Mouse (Mus musculus) liver, embryonic 14.5 days (tissue): Measurements from ENCODE around the gene Plvap. TPM values are rescaled to one million over a fixed set of nuclear protein-coding genes. Genes with fewer than 3 reads are reported as not detected.

ENCODE experiments used
- ATAC-seq: fragments of 200-750 bp; cut with Nextera tagmentation; 2 replicates; pipeline ENCODE4 v1.8.0; 2017; ENCODE audit warnings: moderate number of reproducible peaks, mild to moderate bottlenecking, moderate library complexity; ENCODE audit not compliant: insufficient read depth
- DNase-seq, 3 experiments: peaks; one replicate each; pipeline ENCODE4 v3.0.0-alpha.2; 2012 to 2013; ENCODE audit warnings: low read depth in 3 of 3, low spot score in 3 of 3
- H3K27ac ChIP-seq: fragments of 300-500 bp; sonication (generic); 2 replicates; pipeline ENCODE4 v1.5.1; 2014; ENCODE audit warnings: moderate library complexity, mild to moderate bottlenecking, control low read depth, inconsistent platforms
- H3K27me3 ChIP-seq: fragments of 300-500 bp; sonication (generic); 2 replicates; pipeline ENCODE4 v1.6.1; 2014; ENCODE audit warnings: mild to moderate bottlenecking, low read length, moderate library complexity; ENCODE audit not compliant: control insufficient read depth, insufficient read depth
- H3K36me3 ChIP-seq: fragments of 300-500 bp; sonication (generic); replicated peaks from 2 replicates; pipeline ENCODE4 v1.6.1; 2014; ENCODE audit warnings: low read depth; ENCODE audit not compliant: control insufficient read depth, insufficient read depth
- H3K4me1 ChIP-seq, 2 experiments: fragments of 200-500 bp in 1 of 2; fragments of 300-500 bp in 1 of 2; sonication (generic) in 1 of 2; replicated peaks; 2 replicates each; pipeline ENCODE4 v1.6.1; 2012 to 2014; ENCODE audit warnings: antibody characterized with exemption in 1 of 2, inconsistent platforms in 1 of 2, low read length in 1 of 2; ENCODE audit not compliant: control insufficient read depth in 2 of 2, insufficient read depth in 2 of 2
- H3K4me2 ChIP-seq: fragments of 300-500 bp; sonication (generic); 2 replicates; pipeline ENCODE4 v1.6.1; 2014; ENCODE audit warnings: low read depth, mild to moderate bottlenecking, control low read depth, moderate library complexity
- H3K4me3 ChIP-seq, 2 experiments: fragments of 200-500 bp in 1 of 2; fragments of 300-500 bp in 1 of 2; sonication (generic) in 1 of 2; 2 replicates each; pipeline ENCODE4 v1.5.1; 2012 to 2014; ENCODE audit warnings: low read depth in 2 of 2, low read length in 2 of 2, mild to moderate bottlenecking in 2 of 2, control low read depth in 1 of 2, inconsistent platforms in 1 of 2, moderate library complexity in 1 of 2; ENCODE audit not compliant: insufficient read depth in 1 of 2
- H3K9ac ChIP-seq: fragments of 300-500 bp; sonication (generic); replicated peaks from 2 replicates; pipeline ENCODE4 v1.6.1; 2014; ENCODE audit warnings: mild to moderate bottlenecking, control low read depth, moderate library complexity
- H3K9me3 ChIP-seq: fragments of 300-500 bp; sonication (generic); 2 replicates; pipeline ENCODE4 v1.6.1; 2016; ENCODE audit warnings: low read length, mixed read lengths; ENCODE audit not compliant: control insufficient read depth
- CTCF ChIP-seq: IDR thresholded peaks from 2 replicates; pipeline ENCODE4 v1.5.1; 2016; ENCODE audit warnings: antibody characterized with exemption, low read depth, control low read depth
- EP300 ChIP-seq: IDR thresholded peaks from 2 replicates; pipeline ENCODE4 v1.6.1; 2016; ENCODE audit warnings: antibody characterized with exemption, low read depth
- WGBS: fragments of 180-500 bp; shearing (Covaris S2); extraction: QIAGEN DNeasy Blood & Tissue Kit; methylation state at CpG from one replicate; pipeline ENCODE4 v1.1.7; 2014; ENCODE audit not compliant: insufficient replicate concordance; 5-methylcytosine and 5-hydroxymethylcytosine counted together
- polyA plus RNA-seq, 2 experiments: library from polyadenylated mRNA; depleted of rRNA in 1 of 2; stranded (reverse) in 1 of 2; unstranded in 1 of 2; fragments of >200 nt; fragmentation: Nextera tagmentation in 1 of 2; extraction: Ambion mirVana in 1 of 2; gene quantifications; 2 replicates each; pipeline versions ENCODE4 v1.2.1 to v1.2.3; 2012 to 2014

Plvap gene
- polyA plus RNA-seq, 2 experiments, result 15.9 to 16.8 TPM

DNA sequence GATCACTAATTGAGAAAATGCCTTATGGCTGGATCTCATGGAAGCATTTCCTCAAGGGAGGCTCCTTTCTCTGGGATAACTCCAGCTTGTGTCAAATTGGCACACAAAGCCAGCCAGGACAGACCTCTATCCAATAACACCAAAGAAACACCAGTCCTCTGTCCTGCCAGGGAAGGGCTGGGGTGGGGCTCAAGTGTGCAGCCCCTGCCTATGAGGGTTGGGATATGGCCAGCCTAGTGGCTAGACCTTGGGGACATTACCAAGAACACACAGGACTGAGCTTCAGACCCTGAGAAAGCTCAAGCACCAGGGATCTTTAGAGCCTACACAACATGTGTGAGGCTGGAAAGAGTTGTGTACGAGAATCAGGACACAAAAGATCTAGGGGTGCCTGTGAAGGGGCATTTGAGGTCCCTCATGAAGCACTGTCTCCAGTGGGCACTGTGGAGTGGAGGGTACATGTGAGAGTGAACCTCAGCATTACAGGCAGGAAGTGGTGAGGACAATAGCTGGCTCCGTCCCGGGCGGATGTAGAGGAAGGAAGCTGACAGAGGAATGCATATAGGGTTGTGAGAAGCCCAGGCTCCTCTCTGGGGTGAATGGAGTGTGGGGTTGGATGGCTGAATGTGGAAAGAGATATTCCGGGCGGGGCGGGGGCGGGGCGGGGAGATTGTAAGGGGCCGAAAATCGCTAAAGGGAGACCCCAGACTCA, 17.0 kb upstream of the Plvap start:
- Histone ChIP-seq H3K9ac (no peak overlapping the region), H3K36me3 (no peaks in the 10 kb centered on the region), H3K4me2 (no peak overlapping the region), H3K27me3 (peaks cover 15% of the 10 kb centered on the region), H3K9me3 (no peaks in the 10 kb centered on the region), H3K27ac (no peak overlapping the region), H3K4me1 (peaks cover 0 to 5% of the 10 kb centered on the region in 2 experiments; a peak in 2 of 4 replicates), H3K4me3 (no peak overlapping the region)
- ATAC-seq (peak; percentile 31; the same call in 1 of the 2 replicates), DNase-seq (no peak)
- TF ChIP-seq EP300, result no peak
- no peak for TF ChIP-seq CTCF
- WGBS, result 18% methylated on average over 11 of the region's 11 CpGs

DNA sequence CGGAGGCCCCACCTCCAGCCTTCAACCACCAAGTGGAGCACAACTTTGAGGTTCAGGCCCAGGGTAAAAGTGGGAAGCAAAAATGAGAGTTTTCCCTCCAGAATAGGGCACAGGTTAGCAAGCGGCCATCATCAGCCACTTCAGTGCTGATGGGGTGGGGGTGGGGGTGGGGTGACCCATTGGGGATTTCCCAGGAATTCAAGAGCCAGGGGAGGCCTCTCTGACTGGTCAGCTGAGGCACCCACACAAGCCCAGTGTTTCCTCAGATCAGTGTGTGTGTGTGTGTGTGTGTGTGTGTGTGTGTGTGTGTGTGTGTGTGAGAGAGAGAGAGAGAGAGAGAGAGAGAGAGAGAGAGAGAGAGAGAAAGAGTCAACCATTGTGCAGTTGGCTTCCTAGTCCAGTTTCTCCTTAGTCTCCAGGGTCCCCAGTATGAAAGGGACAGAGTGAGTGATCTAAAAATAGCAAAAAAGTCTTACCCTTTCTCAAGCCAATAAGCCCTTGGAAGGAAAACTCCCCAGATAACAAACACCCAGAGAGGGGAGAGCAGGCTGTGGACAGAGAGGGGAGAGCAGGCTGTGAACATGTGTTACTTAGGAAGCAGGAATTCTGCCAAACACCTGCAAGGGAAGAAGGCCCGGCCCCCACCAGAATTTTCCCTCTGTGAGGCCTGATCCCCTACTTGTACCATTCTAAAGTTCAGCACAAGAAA, 15.8 kb upstream of the Plvap start:
- Histone ChIP-seq H3K4me3 (no peak overlapping the region), H3K27me3 (peaks cover 15% of the 10 kb centered on the region), H3K9ac (no peak overlapping the region), H3K4me1 (peaks cover 0 to 5% of the 10 kb centered on the region in 2 experiments; a peak in 2 of 4 replicates), H3K36me3 (no peaks in the 10 kb centered on the region), H3K27ac (no peak overlapping the region), H3K9me3 (no peaks in the 10 kb centered on the region), H3K4me2 (no peak overlapping the region)
- WGBS, result 38% methylated on average over 3 of the region's 3 CpGs
- ATAC-seq (no peak), DNase-seq (no peak)
- TF ChIP-seq CTCF, result no peak
- no peak for TF ChIP-seq EP300

DNA sequence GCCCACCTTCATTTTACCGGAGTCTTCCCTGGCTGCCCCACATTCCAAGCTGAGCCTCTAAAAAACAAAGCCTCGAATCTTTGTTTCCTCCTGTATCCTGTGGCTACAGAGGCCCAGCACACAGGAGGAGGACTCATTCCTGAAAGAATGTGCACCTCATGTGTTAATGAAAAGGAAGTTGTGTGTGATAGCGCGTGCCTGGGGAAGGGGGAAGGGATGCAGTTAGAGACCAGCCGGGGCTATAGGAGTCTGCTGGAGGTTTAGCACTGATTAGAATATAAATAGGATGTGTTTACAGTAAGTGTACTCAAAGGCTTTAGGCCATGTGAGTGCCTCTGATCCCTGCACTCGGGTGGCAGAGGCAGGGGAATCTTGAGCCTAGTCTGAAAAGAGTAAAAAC, 14.7 kb upstream of the Plvap start:
- Histone ChIP-seq H3K36me3 (no peaks in the 10 kb centered on the region), H3K27ac (no peak overlapping the region), H3K4me2 (no peak overlapping the region), H3K4me1 (peaks cover 0 to 5% of the 10 kb centered on the region in 2 experiments; a peak in 2 of 4 replicates), H3K9me3 (no peaks in the 10 kb centered on the region), H3K27me3 (peaks cover 15% of the 10 kb centered on the region), H3K9ac (no peak overlapping the region), H3K4me3 (no peak overlapping the region)
- 10% methylated on average over 6 of the region's 6 CpGs for WGBS
- ATAC-seq, result peak; percentile 27; the same call in 1 of the 2 replicates
- TF ChIP-seq EP300 (no peak), CTCF (no peak)
- DNase-seq, result no peak

DNA sequence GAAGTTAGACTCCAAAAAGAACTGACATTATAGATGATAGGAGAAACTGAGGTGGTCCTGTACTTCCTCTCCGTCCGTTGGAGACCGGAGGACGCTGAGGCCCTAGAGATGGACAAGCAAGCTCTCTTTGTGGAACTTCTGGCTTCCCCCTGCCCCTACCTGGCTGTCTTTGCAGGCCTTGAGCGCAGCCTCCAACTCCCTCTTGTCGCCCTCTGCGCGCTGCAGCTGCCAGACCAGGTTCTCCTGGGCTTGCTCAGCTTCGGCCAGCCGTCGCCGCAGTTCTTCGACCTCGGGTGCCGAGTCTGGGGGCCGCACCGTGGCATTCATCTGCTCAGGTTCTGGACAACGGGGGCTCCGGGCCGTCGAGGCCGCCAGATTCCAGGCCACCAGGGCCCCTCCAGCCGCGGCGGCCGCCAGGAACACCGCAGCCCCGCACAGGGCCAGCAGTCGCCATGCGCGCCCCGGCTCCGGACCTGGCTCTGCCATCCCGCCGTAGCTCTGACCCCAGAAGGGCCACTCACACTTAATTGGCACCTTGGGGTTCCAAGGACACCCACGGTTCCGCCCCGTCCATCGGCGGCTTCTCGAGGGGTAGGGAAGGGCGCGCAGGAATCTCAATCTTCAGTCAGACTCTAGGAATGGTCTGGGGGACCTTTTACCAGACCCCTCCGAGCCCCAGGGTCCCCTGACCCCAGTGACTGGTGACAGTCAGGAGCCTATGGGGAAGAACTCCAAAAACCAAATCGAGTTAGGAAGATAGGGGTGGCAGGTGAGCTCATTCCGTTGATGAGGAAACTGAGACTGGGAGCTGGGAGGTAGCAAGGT, 13.9 kb upstream of the Plvap start, which contains the start of gene Ccdc194:
Gene Ccdc194, minus strand, starts transcription at position 486 of the 825 bp plus-strand sequence.
- Histone ChIP-seq H3K4me2 (no peak within 1 kb of the TSS), H3K9ac (no peak within 1 kb of the TSS), H3K4me3 (no peak within 1 kb of the TSS), H3K9me3 (no peaks in the 10 kb centered on the region), H3K27me3 (peaks cover 15% of the 10 kb centered on the region), H3K4me1 (peaks cover 0 to 5% of the 10 kb centered on the region in 2 experiments; a peak in 2 of 4 replicates), H3K27ac (no peak within 1 kb of the TSS), H3K36me3 (no peaks in the 10 kb centered on the region)
- DNase-seq (no peak), ATAC-seq (no peak)
- no peak for TF ChIP-seq EP300
- no peak for TF ChIP-seq CTCF
- whole genome bisulfite sequencing, result 31% methylated on average over 46 of the region's 46 CpGs
